Mouse (Mus musculus) intestine, embryonic 14.5 days (tissue): ENCODE measurements around the gene Arhgap35. TPM values are rescaled to one million over a fixed set of nuclear protein-coding genes. Genes with fewer than 3 reads are reported as not detected.

ENCODE experiments used
- ATAC-seq: fragments of 200-750 bp; cut with Nextera tagmentation; replicated peaks from 2 replicates; pipeline ENCODE4 v1.8.0; 2017; ENCODE audit warnings: low read depth, moderate number of reproducible peaks, moderate TSS enrichment, moderate library complexity; ENCODE audit not compliant: low FRiP score, low TSS enrichment
- DNase-seq: peaks from one replicate; pipeline ENCODE4 v3.0.0-alpha.2; 2018; ENCODE audit warnings: low spot score
- H3K27ac ChIP-seq: fragments of 300-500 bp; sonication (generic); 2 replicates; pipeline ENCODE4 v1.5.1; 2014; ENCODE audit warnings: low read depth, mild to moderate bottlenecking, control low read depth
- H3K27me3 ChIP-seq: fragments of 300-500 bp; sonication (generic); replicated peaks from 2 replicates; pipeline ENCODE4 v1.6.1; 2014; ENCODE audit warnings: low read length, control low read depth; ENCODE audit not compliant: control insufficient read depth, insufficient read depth
- H3K36me3 ChIP-seq: fragments of 300-500 bp; sonication (generic); 2 replicates; pipeline ENCODE4 v1.6.1; 2014; ENCODE audit warnings: low read length, control low read depth; ENCODE audit not compliant: control insufficient read depth, insufficient read depth
- H3K4me1 ChIP-seq: fragments of 300-500 bp; sonication (generic); replicated peaks from 2 replicates; pipeline ENCODE4 v1.6.1; 2014; ENCODE audit warnings: low read length, control low read depth, mixed read lengths; ENCODE audit not compliant: control insufficient read depth, insufficient read depth
- H3K4me2 ChIP-seq: fragments of 300-500 bp; sonication (generic); 2 replicates; pipeline ENCODE4 v1.6.1; 2014; ENCODE audit warnings: low read length
- H3K4me3 ChIP-seq: fragments of 300-500 bp; sonication (generic); 2 replicates; pipeline ENCODE4 v1.5.1; 2014; ENCODE audit warnings: low read depth, low read length, control low read depth, mixed read lengths
- H3K9ac ChIP-seq: fragments of 300-500 bp; sonication (generic); 2 replicates; pipeline ENCODE4 v1.6.1; 2014; ENCODE audit warnings: mild to moderate bottlenecking, low read length
- H3K9me3 ChIP-seq: fragments of 300-500 bp; sonication (generic); 2 replicates; pipeline ENCODE4 v1.6.1; 2016; ENCODE audit warnings: low read length, control low read depth; ENCODE audit not compliant: control insufficient read depth
- WGBS: fragments of 180-500 bp; shearing (Covaris S2); extraction: QIAGEN DNeasy Blood & Tissue Kit; methylation state at CpG from one replicate; pipeline ENCODE4 v1.1.7; 2014; 5-methylcytosine and 5-hydroxymethylcytosine counted together
- polyA plus RNA-seq: library from polyadenylated mRNA; unstranded; fragments of >200 nt; fragmentation: Nextera tagmentation; extraction: Ambion mirVana; gene quantifications from 2 replicates; pipeline ENCODE4 v1.2.1, GENCODE M21; 2014

Gene Arhgap35
- polyA plus RNA-seq, 1 experiment from 2014 or later, result 18.5 TPM

DNA sequence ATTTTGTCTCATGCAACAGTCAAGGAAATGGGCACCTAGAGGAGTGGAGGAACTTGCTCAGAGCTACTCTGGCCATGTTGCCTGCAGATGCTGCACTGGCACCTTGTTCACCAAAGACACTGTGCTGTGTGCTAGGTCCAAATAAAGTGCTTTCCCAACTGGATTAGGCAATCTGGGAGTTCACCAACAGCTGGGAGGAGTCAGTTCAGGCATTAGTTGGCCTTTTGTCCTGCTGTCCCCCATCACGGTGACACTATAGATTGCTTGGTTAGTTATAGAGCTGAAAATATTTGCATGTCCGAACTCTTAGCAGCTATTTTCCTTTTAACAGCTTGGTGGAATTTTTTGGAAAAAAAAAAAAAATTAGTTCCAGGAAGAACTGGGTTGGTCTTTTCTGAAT is 88.8 kb downstream of the Arhgap35 start:
- no peaks in the 10 kb centered on the region for H3K9me3 ChIP-seq
- no peak for DNase-seq
- no peak overlapping the region for H3K27ac ChIP-seq
- no peak overlapping the region for H3K4me2 ChIP-seq
- ATAC-seq, result no peak
- H3K27me3 ChIP-seq, result no peaks in the 10 kb centered on the region
- peaks cover 15% of the 10 kb centered on the region for H3K36me3 ChIP-seq
- no peaks in the 10 kb centered on the region for H3K4me1 ChIP-seq
- H3K4me3 ChIP-seq, result no peak overlapping the region
- WGBS, result 91% methylated on average over 2 of the region's 2 CpGs
- H3K9ac ChIP-seq, result no peak overlapping the region

DNA sequence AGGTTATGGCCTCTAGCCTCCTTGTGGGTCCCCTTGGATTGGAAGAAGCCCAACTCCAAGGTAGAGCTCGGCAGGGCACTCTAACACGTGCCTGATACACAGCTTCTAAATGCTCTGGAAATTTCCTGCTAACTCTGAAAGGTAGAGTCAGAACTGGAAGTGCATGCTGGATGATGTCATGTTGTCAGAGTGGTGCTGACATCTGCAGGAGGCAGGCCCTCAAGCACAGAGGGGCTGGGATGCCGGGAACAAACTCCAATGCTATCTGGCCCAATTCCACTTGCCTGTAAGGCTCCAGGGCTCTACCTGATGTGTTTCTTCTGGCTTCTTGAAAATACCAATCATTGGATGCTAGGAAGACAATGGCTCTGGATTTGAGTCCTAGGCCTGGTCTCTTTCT is 89.3 kb downstream of the Arhgap35 start:
- Histone ChIP-seq H3K27ac (no peak overlapping the region), H3K4me2 (no peak overlapping the region), H3K4me1 (no peaks in the 10 kb centered on the region), H3K9ac (no peak overlapping the region), H3K9me3 (no peaks in the 10 kb centered on the region), H3K27me3 (no peaks in the 10 kb centered on the region), H3K36me3 (peaks cover 15% of the 10 kb centered on the region), H3K4me3 (no peak overlapping the region)
- no peak for DNase-seq
- no peak for ATAC-seq
- WGBS, result 80% methylated on average over 3 of the region's 3 CpGs

- Histone ChIP-seq H3K36me3 (peaks cover 14% of the 10 kb centered on the region), H3K9ac (no peak overlapping the region), H3K9me3 (no peaks in the 10 kb centered on the region), H3K4me3 (no peak overlapping the region), H3K27me3 (no peaks in the 10 kb centered on the region), H3K27ac (no peak overlapping the region), H3K4me2 (no peak overlapping the region), H3K4me1 (no peaks in the 10 kb centered on the region)
- WGBS, result 93% methylated on average over 2 of the region's 2 CpGs
- DNase-seq (no peak), ATAC-seq (no peak)
Observed at GRCm38 (mm10) chr7:16524308-16524707, 90.5 kb downstream of the Arhgap35 start.

GRCm38 (mm10) chr7:16519310-16519709 is 95.5 kb downstream of the Arhgap35 start:
- DNase-seq (no peak), ATAC-seq (no peak)
- H3K9me3 ChIP-seq, result no peaks in the 10 kb centered on the region
- no peaks in the 10 kb centered on the region for H3K4me1 ChIP-seq
- H3K27ac ChIP-seq, result no peak overlapping the region
- H3K4me3 ChIP-seq, result no peak overlapping the region
- H3K9ac ChIP-seq, result no peak overlapping the region
- 91% methylated on average over 2 of the region's 2 CpGs for WGBS
- no peaks in the 10 kb centered on the region for H3K27me3 ChIP-seq
- H3K36me3 ChIP-seq, result peaks cover 19% of the 10 kb centered on the region; the same call in 1 of the 2 replicates
- no peak overlapping the region for H3K4me2 ChIP-seq

DNA sequence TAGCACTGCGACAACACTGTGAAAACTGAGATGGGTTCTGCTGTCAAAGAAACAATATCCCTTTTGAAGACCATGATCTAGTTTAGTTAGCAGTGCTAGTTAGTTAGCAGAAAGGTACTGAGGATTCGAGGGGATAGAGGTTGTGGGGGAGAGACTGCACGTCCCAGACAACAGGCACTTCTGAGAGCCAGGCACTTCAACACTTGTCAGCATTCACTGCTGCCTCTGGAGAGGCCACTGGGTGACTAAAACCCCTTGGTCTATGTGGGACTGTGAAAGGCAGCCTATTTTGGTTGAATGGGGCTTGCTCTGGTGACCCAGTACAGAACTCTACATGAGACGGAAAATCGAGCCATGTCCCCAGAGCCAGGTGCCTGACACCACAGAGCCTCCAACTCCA is 97.6 kb downstream of the Arhgap35 start:
- Histone ChIP-seq H3K4me3 (no peak overlapping the region), H3K27me3 (no peaks in the 10 kb centered on the region)
- DNase-seq, result no peak

DNA sequence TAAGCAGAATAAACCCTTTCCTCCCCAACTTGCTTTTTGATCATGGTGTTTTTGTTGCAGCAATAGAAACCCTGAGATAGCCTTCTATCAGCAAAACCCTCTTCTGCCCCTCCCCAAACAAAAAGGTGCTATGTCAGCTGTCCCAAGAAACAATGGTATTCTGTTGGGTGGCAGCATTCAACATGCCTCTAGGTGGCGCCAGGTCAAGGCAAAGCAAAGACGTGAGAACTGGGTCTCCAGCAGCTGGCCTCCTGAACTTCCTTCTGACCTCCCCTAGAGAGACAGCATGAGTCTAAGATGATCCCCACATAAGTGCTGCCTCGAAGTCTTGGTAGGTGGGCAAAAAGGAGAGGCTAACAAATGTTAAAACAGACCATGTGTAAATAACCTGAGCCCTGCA is 107.5 kb downstream of the Arhgap35 start:
- H3K4me2 ChIP-seq, result no peak overlapping the region
- H3K27ac ChIP-seq, result no peak overlapping the region
- no peak overlapping the region for H3K9ac ChIP-seq
- H3K27me3 ChIP-seq, result no peaks in the 10 kb centered on the region
- H3K9me3 ChIP-seq, result no peaks in the 10 kb centered on the region
- H3K36me3 ChIP-seq, result peaks cover 58% of the 10 kb centered on the region
- H3K4me1 ChIP-seq, result no peaks in the 10 kb centered on the region
- ATAC-seq, result no peak
- H3K4me3 ChIP-seq, result no peak overlapping the region
- no peak for DNase-seq
- WGBS, result 19% methylated on average over 3 of the region's 3 CpGs

More for the DNA sequence above, 97.6 kb downstream of the Arhgap35 start:
- Histone ChIP-seq H3K36me3 (peaks cover 26% of the 10 kb centered on the region; the same call in 1 of the 2 replicates), H3K27ac (no peak overlapping the region), H3K4me2 (no peak overlapping the region), H3K9ac (no peak overlapping the region), H3K9me3 (no peaks in the 10 kb centered on the region), H3K4me1 (no peaks in the 10 kb centered on the region)
- ATAC-seq, result no peak
- 96% methylated on average over 5 of the region's 5 CpGs for WGBS

GRCm38 (mm10) chr7:16505226-16505593 is 109.6 kb downstream of the Arhgap35 start:
- no peaks in the 10 kb centered on the region for H3K27me3 ChIP-seq
- H3K36me3 ChIP-seq, result peaks cover 51% of the 10 kb centered on the region
- H3K4me1 ChIP-seq, result no peaks in the 10 kb centered on the region
- H3K4me2 ChIP-seq, result no peak overlapping the region
- no peak overlapping the region for H3K27ac ChIP-seq
- H3K9me3 ChIP-seq, result no peaks in the 10 kb centered on the region
- no peak overlapping the region for H3K4me3 ChIP-seq
- no peak for ATAC-seq
- 88% methylated on average over 3 of the region's 3 CpGs for WGBS
- no peak overlapping the region for H3K9ac ChIP-seq
- DNase-seq, result no peak

GRCm38 (mm10) chr7:16504573-16505225 is 110.1 kb downstream of the Arhgap35 start:
- H3K9me3 ChIP-seq, result no peaks in the 10 kb centered on the region
- no peak overlapping the region for H3K4me2 ChIP-seq
- no peak overlapping the region for H3K4me3 ChIP-seq
- DNase-seq (no peak), ATAC-seq (no peak)
- no peak overlapping the region for H3K27ac ChIP-seq
- H3K27me3 ChIP-seq, result no peaks in the 10 kb centered on the region
- peaks cover 51% of the 10 kb centered on the region for H3K36me3 ChIP-seq
- 77% methylated on average over 2 of the region's 2 CpGs for WGBS
- H3K9ac ChIP-seq, result no peak overlapping the region
- H3K4me1 ChIP-seq, result no peaks in the 10 kb centered on the region

- WGBS, result 87% methylated on average over 4 of the region's 4 CpGs
- no peaks in the 10 kb centered on the region for H3K27me3 ChIP-seq
- no peaks in the 10 kb centered on the region for H3K4me1 ChIP-seq
- ATAC-seq (no peak), DNase-seq (no peak)
- H3K27ac ChIP-seq, result no peak overlapping the region
- H3K36me3 ChIP-seq, result peaks cover 70% of the 10 kb centered on the region
- H3K9me3 ChIP-seq, result no peaks in the 10 kb centered on the region
- H3K9ac ChIP-seq, result no peak overlapping the region
- H3K4me3 ChIP-seq, result no peak overlapping the region
- H3K4me2 ChIP-seq, result no peak overlapping the region
Observed at GRCm38 (mm10) chr7:16501571-16501970, 113.2 kb downstream of the Arhgap35 start.
